Mouse (Mus musculus): ENCODE data around the gene Ppp4r4.

DNA sequence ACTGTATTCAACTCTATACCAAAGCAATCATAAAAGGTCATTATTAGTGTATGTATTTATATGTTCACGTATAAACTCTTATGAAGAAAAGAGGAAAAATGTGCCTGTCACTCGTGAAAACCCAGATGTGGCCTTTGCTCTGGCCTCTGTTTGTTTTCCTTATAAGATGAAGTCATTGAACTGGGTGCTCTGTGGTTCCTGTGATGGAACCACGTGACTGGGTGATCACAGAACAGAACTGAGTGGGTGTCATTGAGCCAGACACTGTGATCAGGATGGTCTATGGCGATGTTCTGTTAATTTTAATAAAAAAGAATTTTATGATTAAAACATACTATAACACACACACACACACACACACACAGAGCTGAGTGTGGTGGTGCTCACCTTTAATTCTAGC, 83.7 kb downstream of the Ppp4r4 start:
- TF ChIP-seq EP300 (IDR thresholded peaks at IDR 0.05) (no peak), CTCF (IDR thresholded peaks at IDR 0.05) (no peak)
